Mouse (Mus musculus) olfactory bulb, adult 2 months (tissue): ENCODE measurements around the gene Fam206a. TPM values are rescaled to one million over a fixed set of nuclear protein-coding genes. Genes with fewer than 3 reads are reported as not detected.

ENCODE experiments used
- H3K27ac ChIP-seq: fragments of 200-500 bp; 2 replicates; pipeline ENCODE4 v1.5.1; 2012; ENCODE audit warnings: low read depth, low read length; ENCODE audit not compliant: insufficient read depth
- H3K4me1 ChIP-seq: fragments of 200-500 bp; 2 replicates; pipeline ENCODE4 v1.6.1; 2012; ENCODE audit warnings: low read length; ENCODE audit not compliant: control insufficient read depth, insufficient read depth
- H3K4me3 ChIP-seq: fragments of 200-500 bp; 2 replicates; pipeline ENCODE4 v1.5.1; 2012; ENCODE audit warnings: mild to moderate bottlenecking, low read depth, low read length, moderate library complexity; ENCODE audit not compliant: insufficient read depth
- CTCF ChIP-seq: fragments of 200-500 bp; IDR thresholded peaks from 2 replicates; pipeline ENCODE4 v1.5.1; 2012; ENCODE audit warnings: low read depth, mild to moderate bottlenecking, low read length, moderate library complexity; ENCODE audit not compliant: insufficient read depth
- POLR2A ChIP-seq: fragments of 200-500 bp; IDR thresholded peaks from 2 replicates; pipeline ENCODE4 v1.6.1; 2012; ENCODE audit warnings: mild to moderate bottlenecking, low read depth, low read length, moderate library complexity; ENCODE audit not compliant: insufficient read depth
- WGBS: fragments of 180-500 bp; shearing (Covaris S2); methylation state at CpG from one replicate; pipeline ENCODE4 v1.1.7; 2018; 5-methylcytosine and 5-hydroxymethylcytosine counted together
- polyA plus RNA-seq: library from polyadenylated mRNA; stranded (reverse); fragments of >200 nt; gene quantifications from 2 replicates; pipeline ENCODE4 v1.2.4, GENCODE M21; 2012; ENCODE audit warnings: low replicate concordance; ENCODE audit not compliant: missing spikeins, insufficient read depth, insufficient read length

The Fam206a gene
- not detected in 2 replicates for polyA plus RNA-seq

DNA sequence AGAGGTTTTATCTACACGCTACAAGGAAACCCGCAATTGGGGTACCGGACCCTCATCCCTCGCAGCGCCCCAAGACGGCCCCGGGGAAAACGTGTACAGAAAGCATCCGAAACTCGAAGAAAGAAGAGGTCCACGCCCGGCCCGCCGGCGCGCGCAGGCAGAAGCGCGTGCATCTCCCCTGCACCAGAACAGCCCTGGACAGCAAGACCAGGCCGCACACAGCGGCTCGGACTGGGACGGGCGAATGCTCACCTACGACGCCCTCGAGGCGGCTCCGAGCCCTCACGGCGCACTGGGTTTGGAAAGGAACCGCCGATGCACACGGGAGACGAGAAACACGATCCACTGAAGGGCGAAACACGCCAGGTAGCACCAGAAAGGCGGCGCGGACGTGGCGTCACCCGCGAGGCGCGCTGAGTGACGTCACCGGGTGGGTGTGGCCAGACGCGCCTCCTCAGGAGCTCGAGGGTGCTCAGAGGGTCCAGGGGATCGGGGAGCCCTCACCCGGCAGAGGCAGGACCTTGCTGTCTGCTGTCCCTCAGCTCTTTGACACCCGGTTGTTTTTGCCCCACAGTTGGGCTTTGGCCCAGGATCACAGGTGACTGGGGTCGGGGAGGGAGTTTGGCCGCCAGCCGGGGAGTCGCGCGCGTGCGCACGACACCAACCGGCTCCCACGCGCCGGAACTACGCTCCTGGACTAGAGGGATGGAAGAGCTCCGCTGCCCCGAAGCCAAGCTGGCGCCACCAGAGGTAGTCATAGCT lies at the start of gene Fam206a, which contains the start of gene Elp1:
Fam206a (plus strand) TSS at position 439 of the 762 bp plus-strand sequence.
Elp1 (minus strand) TSS at position 425 of the 762 bp plus-strand sequence.
- Histone ChIP-seq H3K4me1 (no peaks in the 10 kb centered on the region), H3K27ac (peak within 1 kb of the TSS; percentile 70), H3K4me3 (peak within 1 kb of the TSS; percentile 88)
- TF ChIP-seq CTCF (no peak), POLR2A (peak; percentile 81)
- WGBS, result under 1% methylated on average over 72 of the region's 72 CpGs

DNA sequence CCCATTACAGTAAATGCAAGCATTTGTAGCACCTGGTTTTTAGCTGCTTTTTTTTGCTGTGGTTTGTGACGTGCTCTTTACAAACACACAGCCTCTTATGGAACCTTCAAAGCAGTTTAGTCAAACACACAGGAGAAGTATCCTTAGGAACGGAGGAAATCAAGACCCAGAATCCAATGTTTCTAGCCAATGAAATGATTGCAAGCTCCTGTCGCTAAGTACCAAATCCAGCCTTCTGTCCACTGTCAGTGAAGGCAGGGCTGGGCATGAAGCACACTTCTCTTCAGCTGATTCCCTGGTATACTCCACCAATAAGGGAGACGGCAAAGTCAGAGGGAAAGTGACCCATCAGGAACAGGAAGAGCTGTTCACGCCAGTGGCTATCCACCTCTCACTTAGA lies 46.1 kb upstream of the Fam206a start:
- Histone ChIP-seq H3K4me3 (no peak overlapping the region), H3K27ac (no peak overlapping the region), H3K4me1 (no peaks in the 10 kb centered on the region)
- TF ChIP-seq CTCF, result no peak
- no peak for TF ChIP-seq POLR2A
- 90% methylated on average over 5 of the region's 5 CpGs for WGBS

DNA sequence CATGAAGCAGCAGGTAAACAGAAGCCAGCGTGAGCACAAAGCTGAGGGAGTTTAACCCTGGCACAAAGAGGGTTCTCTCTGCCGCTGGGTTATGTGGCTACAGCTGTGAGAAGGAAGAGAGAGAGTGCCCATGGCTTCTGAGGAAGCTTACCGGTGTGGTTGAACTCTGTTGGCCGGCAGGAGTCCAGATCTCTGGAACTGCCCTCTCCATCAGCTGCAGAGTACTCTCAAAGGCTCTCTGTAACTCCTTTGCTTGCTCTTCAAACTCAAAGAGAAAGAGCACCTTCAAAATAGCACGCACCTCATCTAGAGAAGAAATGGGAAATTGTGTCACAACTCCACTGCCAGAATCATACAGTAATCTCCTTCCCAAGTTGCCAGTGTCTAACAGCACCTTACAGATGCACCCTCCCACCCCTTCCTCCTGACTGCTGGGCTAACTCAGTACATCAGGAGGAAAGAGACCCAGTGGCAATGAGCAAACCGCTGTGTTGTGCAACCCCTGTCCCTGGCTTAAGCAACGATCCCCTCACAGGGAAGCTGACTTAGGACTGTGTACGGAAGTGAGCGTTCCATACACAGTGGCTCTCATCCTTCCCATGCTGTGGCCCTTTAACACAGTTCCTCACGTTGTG lies 45.1 kb upstream of the Fam206a start:
- Histone ChIP-seq H3K27ac (no peak overlapping the region), H3K4me3 (no peak overlapping the region), H3K4me1 (no peaks in the 10 kb centered on the region)
- TF ChIP-seq POLR2A (no peak), CTCF (no peak)
- WGBS, result 91% methylated on average over 10 of the region's 10 CpGs

DNA sequence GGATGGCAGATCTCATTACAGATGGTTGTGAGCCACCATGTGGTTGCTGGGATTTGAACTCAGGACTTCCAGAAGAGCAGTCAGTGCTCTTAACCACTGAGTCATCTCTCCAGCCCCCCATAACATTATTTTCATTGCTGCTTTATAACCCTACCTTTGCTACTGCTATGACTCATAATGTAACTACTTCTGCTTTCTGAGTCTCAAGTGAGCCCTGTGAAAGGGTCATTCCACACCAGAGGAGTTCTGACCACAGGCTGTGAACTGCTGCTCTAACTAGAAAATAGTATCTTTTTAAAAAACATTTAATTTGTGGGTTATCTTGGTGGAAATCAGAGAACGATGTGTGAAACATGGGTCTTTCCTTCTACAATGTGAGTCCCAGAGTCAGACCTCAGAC lies 44.5 kb upstream of the Fam206a start:
- WGBS, result 93% methylated on average over 1 of the region's 1 CpGs
- Histone ChIP-seq H3K4me3 (no peak overlapping the region), H3K27ac (no peak overlapping the region), H3K4me1 (no peaks in the 10 kb centered on the region)
- TF ChIP-seq CTCF, result no peak
- no peak for TF ChIP-seq POLR2A

DNA sequence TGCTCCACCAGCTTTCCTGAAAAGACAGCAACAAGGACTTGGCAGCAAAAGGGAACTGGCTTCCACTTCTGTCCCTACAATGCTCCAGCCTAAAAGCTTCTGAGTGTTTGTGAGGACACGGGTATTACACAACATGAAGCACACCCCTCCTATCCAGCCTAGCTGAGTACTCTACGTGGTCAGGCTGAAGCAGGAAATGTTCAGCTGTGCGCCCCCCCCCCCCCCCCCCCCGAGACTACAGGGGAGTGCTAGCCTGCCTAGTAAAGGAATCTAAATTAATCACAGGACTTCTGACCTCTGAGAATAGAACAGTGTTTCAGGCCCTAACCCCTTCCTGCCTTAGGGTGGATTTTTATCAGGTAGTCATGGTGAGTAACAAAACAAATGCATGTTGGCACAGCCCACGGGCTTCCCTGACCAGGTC lies 34.3 kb upstream of the Fam206a start:
- Histone ChIP-seq H3K4me3 (no peak overlapping the region), H3K4me1 (no peaks in the 10 kb centered on the region), H3K27ac (no peak overlapping the region)

DNA sequence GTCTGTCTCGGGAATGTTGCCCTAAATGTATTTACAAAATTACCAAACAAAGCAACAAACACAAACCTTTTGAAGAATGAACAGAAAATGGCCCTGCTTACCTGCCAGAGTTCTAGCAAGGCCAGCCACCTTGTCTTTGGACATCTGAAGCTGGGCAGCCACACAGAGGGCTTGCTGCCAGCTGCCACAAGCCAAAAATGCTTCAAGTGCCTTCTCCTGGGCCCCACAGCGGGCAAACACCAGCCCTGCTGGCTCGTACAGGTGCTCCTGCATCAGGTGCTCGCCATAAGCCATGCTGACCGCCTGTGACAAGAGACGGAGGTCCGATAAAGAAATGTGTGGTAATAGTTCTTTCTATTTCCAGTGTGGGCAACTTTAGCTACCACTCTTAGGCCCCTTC lies 33.2 kb upstream of the Fam206a start:
- no peaks in the 10 kb centered on the region for H3K4me1 ChIP-seq
- H3K27ac ChIP-seq, result no peak overlapping the region
- 90% methylated on average over 7 of the region's 7 CpGs for WGBS
- TF ChIP-seq POLR2A (no peak), CTCF (no peak)
- H3K4me3 ChIP-seq, result no peak overlapping the region

More for the DNA sequence above, 34.3 kb upstream of the Fam206a start:
- TF ChIP-seq POLR2A (no peak), CTCF (no peak)
- WGBS, result 81% methylated on average over 5 of the region's 5 CpGs

DNA sequence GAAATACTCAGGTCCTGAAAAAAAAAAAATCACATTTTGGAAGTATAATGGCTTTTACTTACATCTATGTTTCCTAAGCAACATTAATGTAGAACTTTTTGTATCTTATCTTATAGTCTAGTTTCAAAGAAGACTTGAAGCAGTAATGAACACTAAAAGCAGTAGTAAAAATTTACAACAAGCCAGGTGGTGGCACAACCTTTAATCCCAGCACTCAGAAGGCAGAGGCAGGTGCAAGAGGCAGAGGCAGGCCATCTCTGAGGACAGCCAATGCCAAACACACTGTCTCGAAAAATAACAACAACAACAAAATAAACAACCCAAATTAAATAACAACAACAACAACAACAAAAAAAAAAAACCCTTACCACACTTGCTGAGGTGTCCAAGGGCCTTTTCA lies 31.1 kb upstream of the Fam206a start:
- H3K4me3 ChIP-seq, result no peak overlapping the region
- no peaks in the 10 kb centered on the region for H3K4me1 ChIP-seq
- no peak overlapping the region for H3K27ac ChIP-seq
- TF ChIP-seq CTCF (no peak), POLR2A (no peak)
- 80% methylated on average over 1 of the region's 1 CpGs for WGBS

DNA sequence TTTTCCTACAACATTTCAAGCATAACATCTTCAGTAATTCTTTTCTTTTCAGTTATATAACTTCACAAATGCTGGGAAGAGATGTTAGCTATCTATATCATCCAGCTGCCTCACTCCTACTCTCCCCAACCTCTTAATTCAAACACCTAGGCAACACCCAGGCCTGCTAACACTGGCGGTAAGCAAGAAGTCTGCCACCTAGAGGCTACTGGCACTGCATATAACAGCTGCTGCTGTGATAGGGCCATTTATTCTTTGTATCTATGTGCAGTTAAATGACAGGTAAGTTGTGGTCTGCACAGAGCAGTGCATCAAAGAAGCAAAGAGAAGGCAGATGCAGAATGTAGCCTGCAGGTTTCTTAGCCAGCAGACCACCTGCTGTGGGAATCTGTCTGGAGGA lies 10.8 kb upstream of the Fam206a start:
- no peaks in the 10 kb centered on the region for H3K4me1 ChIP-seq
- no peak for TF ChIP-seq CTCF
- TF ChIP-seq POLR2A, result no peak
- WGBS, result 28% methylated on average over 1 of the region's 1 CpGs
- no peak overlapping the region for H3K4me3 ChIP-seq
- H3K27ac ChIP-seq, result no peak overlapping the region

DNA sequence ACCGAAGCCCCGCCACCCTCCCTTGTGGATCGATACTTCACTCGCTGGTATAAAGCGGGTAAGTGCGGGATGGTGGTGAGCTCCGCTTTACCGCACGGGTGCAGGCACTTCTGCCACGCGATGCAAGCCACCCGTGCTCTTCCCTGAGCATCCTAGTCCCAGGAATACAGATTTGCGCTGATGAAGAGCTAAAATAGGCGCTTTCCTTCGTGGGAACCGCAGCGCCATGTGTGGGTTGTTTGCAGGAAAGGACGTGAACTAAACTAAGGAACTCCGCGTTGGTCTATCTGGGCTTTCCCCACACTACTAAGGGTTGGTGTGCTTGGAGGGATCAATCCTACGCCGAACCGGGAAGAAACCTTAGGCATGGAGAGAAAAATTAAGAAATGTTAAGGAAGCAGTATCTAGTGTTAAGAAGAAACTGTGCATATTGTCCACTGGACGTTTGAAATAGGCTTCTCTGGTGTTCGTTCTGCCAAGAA lies 565 bp downstream of the Fam206a start:
- TF ChIP-seq CTCF, result no peak
- no peak for TF ChIP-seq POLR2A
- Histone ChIP-seq H3K4me1 (no peaks in the 10 kb centered on the region), H3K4me3 (peak overlapping the region; percentile 88), H3K27ac (peak overlapping the region; percentile 70; the same call in 1 of the 2 replicates)
- 1% methylated on average over 25 of the region's 25 CpGs for WGBS
